Mouse (Mus musculus): Measurements from ENCODE around the gene Podnl1. TPM values are rescaled to one million over a fixed set of nuclear protein-coding genes. Genes with fewer than 3 reads are reported as not detected.

The Podnl1 gene
- polyA plus RNA-seq, 1 experiment from 2014 or later: not detected

GRCm38 (mm10) chr8:84167696-84168095 lies 41.9 kb downstream of the Podnl1 start:
- no peaks in the 10 kb centered on the region for H3K36me3 ChIP-seq
- no peak overlapping the region for H3K9ac ChIP-seq
- H3K9me3 ChIP-seq (replicated peaks): no peaks in the 10 kb centered on the region
- H3K27me3 ChIP-seq: 0 out of 2 replicates have a peak, but pooled peaks cover 3% of the 10 kb centered on the region
- ATAC-seq (ENCODE audit: low read depth): peak; percentile 69
- peaks cover 9% of the 10 kb centered on the region; the same call in 1 of the 2 replicates for H3K4me1 ChIP-seq (replicated peaks)
- WGBS (ENCODE audit: insufficient replicate concordance): 48% methylated on average over 2 of the region's 2 CpGs
- H3K27ac ChIP-seq: no peak overlapping the region
- H3K4me3 ChIP-seq (replicated peaks): no peak overlapping the region
- no peak overlapping the region for H3K4me2 ChIP-seq
- no peak for DNase-seq

- no peak overlapping the region for H3K4me2 ChIP-seq
- H3K4me1 ChIP-seq (replicated peaks): peaks cover 9% of the 10 kb centered on the region; the same call in 1 of the 2 replicates
- H3K4me3 ChIP-seq (replicated peaks): no peak overlapping the region
- DNase-seq: no peak
- ATAC-seq (ENCODE audit: low read depth): no peak
- H3K27me3 ChIP-seq: 0 out of 2 replicates have a peak, but pooled peaks cover 3% of the 10 kb centered on the region
- no peaks in the 10 kb centered on the region for H3K9me3 ChIP-seq (replicated peaks)
- no peaks in the 10 kb centered on the region for H3K36me3 ChIP-seq
- WGBS (ENCODE audit: insufficient replicate concordance): 67% methylated on average over 5 of the region's 5 CpGs
- no peak overlapping the region for H3K9ac ChIP-seq
- no peak overlapping the region for H3K27ac ChIP-seq
Observed at GRCm38 (mm10) chr8:84170096-84170495, 44.3 kb downstream of the Podnl1 start.

GRCm38 (mm10) chr8:84173861-84174260 lies 48.1 kb downstream of the Podnl1 start:
- H3K9me3 ChIP-seq (replicated peaks): no peaks in the 10 kb centered on the region
- no peak overlapping the region for H3K4me2 ChIP-seq
- DNase-seq (no peak), ATAC-seq (ENCODE audit: low read depth) (no peak)
- H3K4me1 ChIP-seq (replicated peaks): peaks cover 11% of the 10 kb centered on the region
- H3K36me3 ChIP-seq: no peaks in the 10 kb centered on the region
- no peak overlapping the region for H3K27ac ChIP-seq
- H3K4me3 ChIP-seq (replicated peaks): no peak overlapping the region
- H3K27me3 ChIP-seq: no peaks in the 10 kb centered on the region
- WGBS (ENCODE audit: insufficient replicate concordance): 70% methylated on average over 6 of the region's 6 CpGs
- H3K9ac ChIP-seq: no peak overlapping the region

GRCm38 (mm10) chr8:84176560-84176959 lies 50.8 kb downstream of the Podnl1 start:
- Histone ChIP-seq H3K4me1 (replicated peaks) (peaks cover 27% of the 10 kb centered on the region), H3K27me3 (0 out of 2 replicates have a peak, but pooled peaks cover 6% of the 10 kb centered on the region), H3K4me3 (replicated peaks) (no peak overlapping the region), H3K9ac (no peak overlapping the region), H3K9me3 (replicated peaks) (no peaks in the 10 kb centered on the region), H3K36me3 (no peaks in the 10 kb centered on the region), H3K27ac (no peak overlapping the region), H3K4me2 (no peak overlapping the region)
- DNase-seq (no peak), ATAC-seq (ENCODE audit: low read depth) (no peak)
- WGBS (ENCODE audit: insufficient replicate concordance): 5% methylated on average over 3 of the region's 3 CpGs

- Histone ChIP-seq H3K27ac (no peak overlapping the region), H3K9ac (no peak overlapping the region), H3K27me3 (peaks cover 10% of the 10 kb centered on the region), H3K4me2 (no peak overlapping the region), H3K36me3 (no peaks in the 10 kb centered on the region), H3K9me3 (replicated peaks) (no peaks in the 10 kb centered on the region), H3K4me1 (replicated peaks) (peaks cover 33% of the 10 kb centered on the region), H3K4me3 (replicated peaks) (no peak overlapping the region)
- WGBS (ENCODE audit: insufficient replicate concordance): 67% methylated on average over 3 of the region's 3 CpGs
- DNase-seq (no peak), ATAC-seq (ENCODE audit: low read depth) (no peak)
Observed at GRCm38 (mm10) chr8:84177405-84177804, 51.6 kb downstream of the Podnl1 start.

- ATAC-seq (ENCODE audit: low read depth) (no peak), DNase-seq (no peak)
- H3K4me2 ChIP-seq: no peak overlapping the region
- H3K9ac ChIP-seq: no peak overlapping the region
- H3K4me1 ChIP-seq (replicated peaks): peaks cover 43% of the 10 kb centered on the region
- 70% methylated on average over 8 of the region's 8 CpGs for WGBS (ENCODE audit: insufficient replicate concordance)
- H3K36me3 ChIP-seq: no peaks in the 10 kb centered on the region
- H3K4me3 ChIP-seq (replicated peaks): no peak overlapping the region
- peaks cover 22% of the 10 kb centered on the region for H3K27me3 ChIP-seq
- no peak overlapping the region for H3K27ac ChIP-seq
- H3K9me3 ChIP-seq (replicated peaks): no peaks in the 10 kb centered on the region
Observed at GRCm38 (mm10) chr8:84178592-84178991, 52.8 kb downstream of the Podnl1 start.

GRCm38 (mm10) chr8:84179946-84180345 lies 54.2 kb downstream of the Podnl1 start:
- Histone ChIP-seq H3K4me2 (peak overlapping the region; percentile 47), H3K36me3 (no peaks in the 10 kb centered on the region), H3K4me3 (replicated peaks) (no peak overlapping the region; the same call in 1 of the 2 replicates), H3K9me3 (replicated peaks) (no peaks in the 10 kb centered on the region), H3K9ac (peak overlapping the region; percentile 43; the same call in 1 of the 2 replicates), H3K4me1 (replicated peaks) (peaks cover 52% of the 10 kb centered on the region), H3K27ac (no peak overlapping the region), H3K27me3 (peaks cover 36% of the 10 kb centered on the region)
- no peak; the same call in 1 of the 2 replicates for ATAC-seq (ENCODE audit: low read depth)
- 37% methylated on average over 4 of the region's 4 CpGs for WGBS (ENCODE audit: insufficient replicate concordance)
- DNase-seq: no peak

GRCm38 (mm10) chr8:84180530-84181190 lies 54.9 kb downstream of the Podnl1 start:
- no peaks in the 10 kb centered on the region for H3K9me3 ChIP-seq (replicated peaks)
- H3K27ac ChIP-seq: no peak overlapping the region; the same call in 1 of the 2 replicates
- ATAC-seq (ENCODE audit: low read depth) (peak; percentile 34), DNase-seq (no peak)
- 10% methylated on average over 16 of the region's 16 CpGs for WGBS (ENCODE audit: insufficient replicate concordance)
- peak overlapping the region; percentile 43; the same call in 1 of the 2 replicates for H3K9ac ChIP-seq
- peak overlapping the region; percentile 47 for H3K4me2 ChIP-seq
- peaks cover 52% of the 10 kb centered on the region for H3K4me1 ChIP-seq (replicated peaks)
- no peaks in the 10 kb centered on the region for H3K36me3 ChIP-seq
- no peak overlapping the region; the same call in 1 of the 2 replicates for H3K4me3 ChIP-seq (replicated peaks)
- peaks cover 40% of the 10 kb centered on the region for H3K27me3 ChIP-seq

MicroRNAs within 50 kb of the gene (microRNA counts, 519-probe panel; counts per million panel counts)
- microRNA mmu-miR-181c: 114 counts per million
- 5,537 counts per million, percentile 65 among the panel's probes with 10 or more counts for microRNA mmu-miR-709

Small RNA genes within 50 kb of the gene (microRNA-seq; reads per million reads assigned to microRNA genes)
- gene Gm25110 (not detected), gene Mir181c (2,282 reads per million, percentile 82 among the genes with 10 or more reads in this experiment), gene Mir181d (1,496 reads per million, percentile 79 among the genes with 10 or more reads in this experiment), gene Mir709 (not detected)

Other genes starting within 250 kb of the Podnl1 start
- gene Adgrl1, start 225.9 kb upstream of the Podnl1 start, polyA plus RNA-seq (2015; fragmentation: Nextera tagmentation; extraction: Ambion mirVana): 1.5 and 1.7 TPM in 2 replicates
- 0.18 and 0.22 TPM in 2 replicates for gene Gm10644, start 170.8 kb upstream of the Podnl1 start, polyA plus RNA-seq (2015; fragmentation: Nextera tagmentation; extraction: Ambion mirVana)
- gene Asf1b, start 170.5 kb upstream of the Podnl1 start, polyA plus RNA-seq (2015; fragmentation: Nextera tagmentation; extraction: Ambion mirVana): 114 and 126 TPM in 2 replicates
- 50.5 and 52.3 TPM in 2 replicates for gene Prkaca, start 153.0 kb upstream of the Podnl1 start, polyA plus RNA-seq (2015; fragmentation: Nextera tagmentation; extraction: Ambion mirVana)
- 5.8 and 6.9 TPM in 2 replicates for gene Samd1, start 128.3 kb upstream of the Podnl1 start, polyA plus RNA-seq (2015; fragmentation: Nextera tagmentation; extraction: Ambion mirVana)
- gene 1700067K01Rik, start 124.5 kb upstream of the Podnl1 start, polyA plus RNA-seq (2015; fragmentation: Nextera tagmentation; extraction: Ambion mirVana): 0.38 and 0.57 TPM in 2 replicates
- not detected in 2 replicates for gene 2210011C24Rik, start 113.8 kb upstream of the Podnl1 start, polyA plus RNA-seq (2015; fragmentation: Nextera tagmentation; extraction: Ambion mirVana)
- 0.06 and 0.27 TPM in 2 replicates for gene Palm3, start 104.5 kb upstream of the Podnl1 start, polyA plus RNA-seq (2015; fragmentation: Nextera tagmentation; extraction: Ambion mirVana)
- gene Il27ra, start 83.4 kb upstream of the Podnl1 start, polyA plus RNA-seq (2015; fragmentation: Nextera tagmentation; extraction: Ambion mirVana): 0.72 and 1.1 TPM in 2 replicates
- not detected in 2 replicates for gene Rln3, start 81.0 kb upstream of the Podnl1 start, polyA plus RNA-seq (2015; fragmentation: Nextera tagmentation; extraction: Ambion mirVana)
- gene Gm10643, start 60.9 kb upstream of the Podnl1 start, polyA plus RNA-seq (2015; fragmentation: Nextera tagmentation; extraction: Ambion mirVana): 0.12 and 0.14 TPM in 2 replicates
- gene Rfx1, start 59.2 kb upstream of the Podnl1 start, polyA plus RNA-seq (2015; fragmentation: Nextera tagmentation; extraction: Ambion mirVana): 2.4 and 2.7 TPM in 2 replicates
- gene Dcaf15, start 21.2 kb upstream of the Podnl1 start, polyA plus RNA-seq (2015; fragmentation: Nextera tagmentation; extraction: Ambion mirVana): 3.7 and 4.3 TPM in 2 replicates
- gene Cc2d1a, start 21.9 kb downstream of the Podnl1 start, polyA plus RNA-seq (2015; fragmentation: Nextera tagmentation; extraction: Ambion mirVana): 5.4 and 6.2 TPM in 2 replicates
- 0.13 and 0.25 TPM in 2 replicates for gene 4930432K21Rik, start 22.0 kb downstream of the Podnl1 start, polyA plus RNA-seq (2015; fragmentation: Nextera tagmentation; extraction: Ambion mirVana)
- gene Nanos3, start 59.2 kb downstream of the Podnl1 start, polyA plus RNA-seq (2015; fragmentation: Nextera tagmentation; extraction: Ambion mirVana): 0.28 and 0.34 TPM in 2 replicates
- gene Zswim4, start 111.1 kb downstream of the Podnl1 start, polyA plus RNA-seq (2015; fragmentation: Nextera tagmentation; extraction: Ambion mirVana): 2.1 and 2.2 TPM in 2 replicates
- 229 and 245 TPM in 2 replicates for gene D8Ertd738e, start 123.7 kb downstream of the Podnl1 start, polyA plus RNA-seq (2015; fragmentation: Nextera tagmentation; extraction: Ambion mirVana)
- 41.2 and 48.4 TPM in 2 replicates for gene Mri1, start 131.3 kb downstream of the Podnl1 start, polyA plus RNA-seq (2015; fragmentation: Nextera tagmentation; extraction: Ambion mirVana)
- 8.8 and 9.1 TPM in 2 replicates for gene Ccdc130, start 144.4 kb downstream of the Podnl1 start, polyA plus RNA-seq (2015; fragmentation: Nextera tagmentation; extraction: Ambion mirVana)